Mouse (Mus musculus) stomach, embryonic 14.5 days (tissue): ENCODE results near the gene Olfr1493-ps1. TPM values are rescaled to one million over a fixed set of nuclear protein-coding genes. Genes with fewer than 3 reads are reported as not detected.

ENCODE experiments used
- ATAC-seq: fragments of 200-750 bp; cut with Nextera tagmentation; 2 replicates; pipeline ENCODE4 v1.8.0; 2017; ENCODE audit warnings: low read depth, moderate TSS enrichment; ENCODE audit not compliant: insufficient number of reproducible peaks, insufficient read depth, low FRiP score
- H3K27ac ChIP-seq: fragments of 300-500 bp; sonication (generic); 2 replicates; pipeline ENCODE4 v1.5.1; 2014; ENCODE audit warnings: mild to moderate bottlenecking, low read length, moderate library complexity, mixed read lengths
- H3K27me3 ChIP-seq: fragments of 300-500 bp; sonication (generic); 2 replicates; pipeline ENCODE4 v1.6.1; 2014; ENCODE audit warnings: low read length, control low read depth, mixed read lengths; ENCODE audit not compliant: control insufficient read depth, insufficient read depth
- H3K36me3 ChIP-seq: fragments of 300-500 bp; sonication (generic); 2 replicates; pipeline ENCODE4 v1.6.1; 2014; ENCODE audit warnings: mild to moderate bottlenecking, control low read depth, low read length, moderate library complexity, mixed read lengths; ENCODE audit not compliant: control insufficient read depth, insufficient read depth
- H3K4me1 ChIP-seq: fragments of 300-500 bp; sonication (generic); 2 replicates; pipeline ENCODE4 v1.6.1; 2014; ENCODE audit warnings: low read length, control low read depth, mixed read lengths; ENCODE audit not compliant: control insufficient read depth, insufficient read depth
- H3K4me2 ChIP-seq: fragments of 300-500 bp; sonication (generic); replicated peaks from 2 replicates; pipeline ENCODE4 v1.6.1; 2014; ENCODE audit warnings: low read depth, low read length, control low read depth
- H3K4me3 ChIP-seq: fragments of 300-500 bp; sonication (generic); 2 replicates; pipeline ENCODE4 v1.5.1; 2014; ENCODE audit warnings: low read depth, low read length, control low read depth
- H3K9ac ChIP-seq: fragments of 300-500 bp; sonication (generic); replicated peaks from 2 replicates; pipeline ENCODE4 v1.6.1; 2014; ENCODE audit warnings: low read depth, mild to moderate bottlenecking, control low read depth, low read length, moderate library complexity, mixed read lengths
- H3K9me3 ChIP-seq: fragments of 300-500 bp; sonication (generic); 2 replicates; pipeline ENCODE4 v1.6.1; 2016; ENCODE audit warnings: low read depth, low read length, control low read depth; ENCODE audit not compliant: control insufficient read depth
- WGBS: fragments of 180-500 bp; shearing (Covaris S2); extraction: QIAGEN DNeasy Blood & Tissue Kit; methylation state at CpG from one replicate; pipeline ENCODE4 v1.1.7; 2014; 5-methylcytosine and 5-hydroxymethylcytosine counted together
- polyA plus RNA-seq: library from polyadenylated mRNA; unstranded; fragments of >200 nt; fragmentation: Nextera tagmentation; extraction: Ambion mirVana; gene quantifications from 2 replicates; pipeline ENCODE4 v1.2.1, GENCODE M21; 2014

The Olfr1493-ps1 gene
- polyA plus RNA-seq, result not detected in 2 replicates

GRCm38 (mm10) chr19:13722978-13723377 lies at the start of gene Olfr1493-ps1:
Olfr1493-ps1 (plus strand) TSS chr19:13723278.
- no peaks in the 10 kb centered on the region for H3K9me3 ChIP-seq
- no peaks in the 10 kb centered on the region for H3K4me1 ChIP-seq
- H3K27ac ChIP-seq, result no peak within 1 kb of the TSS
- no peak within 1 kb of the TSS for H3K9ac ChIP-seq
- no peaks in the 10 kb centered on the region for H3K36me3 ChIP-seq
- ATAC-seq, result no peak
- no peak within 1 kb of the TSS for H3K4me3 ChIP-seq
- no peaks in the 10 kb centered on the region for H3K27me3 ChIP-seq
- no peak within 1 kb of the TSS for H3K4me2 ChIP-seq
- 53% methylated on average over 2 of the region's 2 CpGs for WGBS

GRCm38 (mm10) chr19:13696968-13697367 lies 26.1 kb upstream of the Olfr1493-ps1 start, which contains the start of gene Olfr1491:
Olfr1491 (plus strand) TSS chr19:13697268.
- Histone ChIP-seq H3K36me3 (no peaks in the 10 kb centered on the region), H3K27me3 (no peaks in the 10 kb centered on the region), H3K27ac (no peak within 1 kb of the TSS), H3K4me2 (no peak within 1 kb of the TSS), H3K4me1 (no peaks in the 10 kb centered on the region), H3K4me3 (no peak within 1 kb of the TSS), H3K9ac (no peak within 1 kb of the TSS), H3K9me3 (no peaks in the 10 kb centered on the region)
- 71% methylated on average over 3 of the region's 3 CpGs for WGBS
- no peak for ATAC-seq

- no peak for ATAC-seq
- 85% methylated on average over 4 of the region's 4 CpGs for WGBS
- H3K27ac ChIP-seq, result no peak within 1 kb of the TSS
- H3K9ac ChIP-seq, result no peak within 1 kb of the TSS
- no peaks in the 10 kb centered on the region for H3K9me3 ChIP-seq
- no peak within 1 kb of the TSS for H3K4me3 ChIP-seq
- no peaks in the 10 kb centered on the region for H3K36me3 ChIP-seq
- no peaks in the 10 kb centered on the region for H3K4me1 ChIP-seq
- H3K27me3 ChIP-seq, result no peaks in the 10 kb centered on the region
- H3K4me2 ChIP-seq, result no peak within 1 kb of the TSS
Observed at GRCm38 (mm10) chr19:13739428-13739827, 16.4 kb downstream of the Olfr1493-ps1 start, which contains the start of gene Olfr1494. Olfr1494 (plus strand) TSS chr19:13739728.

GRCm38 (mm10) chr19:13749366-13749765 lies 26.3 kb downstream of the Olfr1493-ps1 start:
- Histone ChIP-seq H3K36me3 (no peaks in the 10 kb centered on the region), H3K27ac (no peak overlapping the region), H3K27me3 (no peaks in the 10 kb centered on the region), H3K4me1 (no peaks in the 10 kb centered on the region), H3K9me3 (no peaks in the 10 kb centered on the region), H3K9ac (no peak overlapping the region), H3K4me3 (no peak overlapping the region), H3K4me2 (no peak overlapping the region)
- WGBS, result 78% methylated on average over 1 of the region's 1 CpGs
- ATAC-seq, result no peak

GRCm38 (mm10) chr19:13764306-13764705 lies 41.2 kb downstream of the Olfr1493-ps1 start, which contains the start of gene Olfr1495:
Olfr1495 (plus strand) TSS chr19:13764606.
- no peak for ATAC-seq
- H3K4me3 ChIP-seq, result no peak within 1 kb of the TSS
- H3K27ac ChIP-seq, result no peak within 1 kb of the TSS
- H3K9me3 ChIP-seq, result no peaks in the 10 kb centered on the region
- H3K9ac ChIP-seq, result no peak within 1 kb of the TSS
- no peak within 1 kb of the TSS for H3K4me2 ChIP-seq
- no peaks in the 10 kb centered on the region for H3K36me3 ChIP-seq
- H3K4me1 ChIP-seq, result no peaks in the 10 kb centered on the region
- 87% methylated on average over 3 of the region's 3 CpGs for WGBS
- H3K27me3 ChIP-seq, result no peaks in the 10 kb centered on the region

GRCm38 (mm10) chr19:13768565-13769276 lies 45.6 kb downstream of the Olfr1493-ps1 start:
- Histone ChIP-seq H3K4me2 (no peak overlapping the region), H3K4me3 (no peak overlapping the region), H3K27me3 (no peaks in the 10 kb centered on the region), H3K9me3 (no peaks in the 10 kb centered on the region), H3K9ac (no peak overlapping the region), H3K36me3 (no peaks in the 10 kb centered on the region), H3K27ac (no peak overlapping the region), H3K4me1 (no peaks in the 10 kb centered on the region)
- 88% methylated on average over 9 of the region's 9 CpGs for WGBS
- ATAC-seq, result no peak

- no peak for ATAC-seq
- no peaks in the 10 kb centered on the region for H3K9me3 ChIP-seq
- H3K27me3 ChIP-seq, result no peaks in the 10 kb centered on the region
- H3K4me1 ChIP-seq, result no peaks in the 10 kb centered on the region
- H3K4me2 ChIP-seq, result no peak within 1 kb of the TSS
- H3K4me3 ChIP-seq, result no peak within 1 kb of the TSS
- no peaks in the 10 kb centered on the region for H3K36me3 ChIP-seq
- no peak within 1 kb of the TSS for H3K27ac ChIP-seq
- no peak within 1 kb of the TSS for H3K9ac ChIP-seq
- 78% methylated on average over 1 of the region's 1 CpGs for WGBS
Observed at GRCm38 (mm10) chr19:13777578-13777977, 54.5 kb downstream of the Olfr1493-ps1 start, which contains the start of gene Olfr1496. Olfr1496 (plus strand) TSS chr19:13777878.
